Mouse (Mus musculus) heart, embryonic 13.5 days (tissue): ENCODE measurements around the gene Clcf1. TPM values are rescaled to one million over a fixed set of nuclear protein-coding genes. Genes with fewer than 3 reads are reported as not detected.

ENCODE experiments used
- ATAC-seq: fragments of 200-750 bp; cut with Nextera tagmentation; 2 replicates; pipeline ENCODE4 v1.8.0; 2017; ENCODE audit warnings: moderate TSS enrichment; ENCODE audit not compliant: insufficient number of reproducible peaks, low FRiP score, low TSS enrichment; ENCODE audit errors: extremely low read depth
- H3K27ac ChIP-seq: fragments of 300-500 bp; sonication (generic); replicated peaks from 2 replicates; pipeline ENCODE4 v1.5.1; 2015; ENCODE audit warnings: moderate library complexity, mild to moderate bottlenecking, inconsistent platforms
- H3K27me3 ChIP-seq: fragments of 300-500 bp; sonication (generic); replicated peaks from 2 replicates; pipeline ENCODE4 v1.6.1; 2015; ENCODE audit warnings: mild to moderate bottlenecking, inconsistent platforms
- H3K36me3 ChIP-seq: fragments of 300-500 bp; sonication (generic); 2 replicates; pipeline ENCODE4 v1.6.1; 2015; ENCODE audit warnings: mild to moderate bottlenecking, inconsistent platforms
- H3K4me1 ChIP-seq: fragments of 300-500 bp; sonication (generic); 2 replicates; pipeline ENCODE4 v1.6.1; 2015; ENCODE audit warnings: inconsistent platforms
- H3K4me2 ChIP-seq: fragments of 300-500 bp; sonication (generic); 2 replicates; pipeline ENCODE4 v1.6.1; 2015; ENCODE audit warnings: inconsistent platforms, mild to moderate bottlenecking, moderate library complexity
- H3K4me3 ChIP-seq: fragments of 300-500 bp; sonication (generic); 2 replicates; pipeline ENCODE4 v1.5.1; 2015; ENCODE audit warnings: moderate library complexity, mild to moderate bottlenecking, inconsistent platforms
- H3K9ac ChIP-seq: fragments of 300-500 bp; sonication (generic); 2 replicates; pipeline ENCODE4 v1.6.1; 2015; ENCODE audit warnings: inconsistent platforms, mild to moderate bottlenecking, moderate library complexity
- H3K9me3 ChIP-seq: fragments of 300-500 bp; sonication (generic); 2 replicates; pipeline ENCODE4 v1.6.1; 2016; ENCODE audit warnings: inconsistent platforms
- WGBS: fragments of 180-500 bp; shearing (Covaris S2); methylation state at CpG from one replicate; pipeline ENCODE4 v1.1.7; 2015; ENCODE audit warnings: mixed read lengths; 5-methylcytosine and 5-hydroxymethylcytosine counted together
- microRNA-seq: library from miRNA; unstranded; fragments of <30 nt; microRNA quantifications from one replicate; pipeline ENCODE4, GENCODE M21; 2016
- polyA plus RNA-seq: library from polyadenylated mRNA; unstranded; fragments of >200 nt; fragmentation: Nextera tagmentation; extraction: Ambion mirVana; gene quantifications from 2 replicates; pipeline ENCODE4 v1.2.1, GENCODE M21; 2015

Gene Clcf1
- polyA plus RNA-seq, 1 experiment from 2014 or later = 1.9 TPM

GRCm38 (mm10) chr19:4261038-4261698 lies 47.1 kb downstream of the Clcf1 start:
- no peaks in the 10 kb centered on the region for H3K9me3 ChIP-seq
- peaks cover 24% of the 10 kb centered on the region for H3K27me3 ChIP-seq
- no peak overlapping the region for H3K9ac ChIP-seq
- no peaks in the 10 kb centered on the region for H3K36me3 ChIP-seq
- no peak overlapping the region for H3K4me2 ChIP-seq
- no peak overlapping the region for H3K4me3 ChIP-seq
- peaks cover 9% of the 10 kb centered on the region for H3K4me1 ChIP-seq
- no peak for ATAC-seq
- H3K27ac ChIP-seq = no peak overlapping the region
- WGBS = 58% methylated on average over 8 of the region's 8 CpGs

DNA sequence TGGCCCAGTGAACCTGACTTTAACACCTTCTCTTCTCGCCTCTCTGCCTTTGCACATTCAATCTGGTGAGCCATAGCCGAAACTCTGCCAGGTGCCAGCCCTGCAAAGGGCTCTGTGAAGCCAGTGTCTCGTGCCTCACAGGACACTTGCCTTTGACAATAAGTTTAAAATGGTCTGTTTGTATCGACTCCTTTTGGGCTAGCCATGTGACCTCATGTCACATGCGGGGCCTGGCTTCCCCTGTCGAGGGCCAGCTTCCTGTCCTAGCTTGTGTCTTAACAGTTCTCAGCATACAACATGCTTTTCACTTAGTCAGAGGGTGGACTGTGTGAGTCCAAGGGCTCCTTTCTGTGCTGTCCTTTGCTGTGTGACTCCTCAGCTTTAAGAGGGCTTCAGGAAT lies 48.7 kb downstream of the Clcf1 start:
- Histone ChIP-seq H3K27ac (no peak overlapping the region), H3K27me3 (peaks cover 35% of the 10 kb centered on the region), H3K36me3 (no peaks in the 10 kb centered on the region), H3K9me3 (no peaks in the 10 kb centered on the region), H3K4me2 (no peak overlapping the region), H3K4me3 (no peak overlapping the region), H3K4me1 (peaks cover 5% of the 10 kb centered on the region; the same call in 1 of the 2 replicates), H3K9ac (no peak overlapping the region)
- no peak for ATAC-seq
- WGBS = 64% methylated on average over 6 of the region's 6 CpGs

- ATAC-seq = no peak
These were observed 49.7 kb downstream of the Clcf1 start for GRCm38 (mm10) chr19:4263702-4264101.

DNA sequence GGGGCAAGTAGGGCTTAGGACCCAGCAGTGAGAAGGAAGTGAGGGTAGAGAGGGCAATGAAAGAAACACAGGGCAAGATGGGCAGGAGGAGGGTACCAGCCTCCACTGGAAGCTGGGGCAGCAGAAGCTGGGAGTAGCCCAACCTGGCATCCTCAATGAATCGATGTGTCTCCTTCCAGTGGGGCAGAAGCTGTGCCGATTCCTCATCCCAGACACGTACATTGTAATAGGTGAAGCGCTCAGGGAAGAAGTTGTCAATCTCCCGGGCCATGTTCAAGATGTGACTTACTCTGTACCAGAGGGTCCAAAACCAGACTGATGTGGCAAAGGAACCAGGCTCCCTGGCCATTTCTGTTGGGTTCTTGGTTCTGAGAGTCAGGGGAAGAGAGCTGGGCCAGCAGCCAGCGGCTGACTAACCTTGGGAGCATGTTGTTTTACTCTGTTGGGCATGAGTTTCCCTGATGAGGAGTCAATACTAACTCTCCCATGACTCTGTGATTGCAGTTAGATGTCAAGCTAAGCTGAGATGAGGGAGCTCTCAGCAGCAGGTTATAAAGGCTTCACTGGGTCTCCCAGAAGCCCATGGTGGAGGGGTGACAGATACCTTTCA lies 50.2 kb downstream of the Clcf1 start:
- Histone ChIP-seq H3K4me2 (no peak overlapping the region), H3K27ac (no peak overlapping the region), H3K36me3 (no peaks in the 10 kb centered on the region), H3K9ac (no peak overlapping the region), H3K9me3 (no peaks in the 10 kb centered on the region), H3K27me3 (peaks cover 51% of the 10 kb centered on the region), H3K4me3 (no peak overlapping the region), H3K4me1 (peaks cover 13% of the 10 kb centered on the region)
- 89% methylated on average over 6 of the region's 6 CpGs for WGBS
- no peak for ATAC-seq

More at GRCm38 (mm10) chr19:4263702-4264101, 49.7 kb downstream of the Clcf1 start:
- H3K9me3 ChIP-seq = no peaks in the 10 kb centered on the region
- no peak overlapping the region for H3K4me2 ChIP-seq
- H3K36me3 ChIP-seq = no peaks in the 10 kb centered on the region
- peaks cover 9% of the 10 kb centered on the region for H3K4me1 ChIP-seq
- peaks cover 45% of the 10 kb centered on the region for H3K27me3 ChIP-seq
- H3K9ac ChIP-seq = no peak overlapping the region
- H3K4me3 ChIP-seq = no peak overlapping the region
- WGBS = 64% methylated on average over 14 of the region's 14 CpGs
- H3K27ac ChIP-seq = no peak overlapping the region

DNA sequence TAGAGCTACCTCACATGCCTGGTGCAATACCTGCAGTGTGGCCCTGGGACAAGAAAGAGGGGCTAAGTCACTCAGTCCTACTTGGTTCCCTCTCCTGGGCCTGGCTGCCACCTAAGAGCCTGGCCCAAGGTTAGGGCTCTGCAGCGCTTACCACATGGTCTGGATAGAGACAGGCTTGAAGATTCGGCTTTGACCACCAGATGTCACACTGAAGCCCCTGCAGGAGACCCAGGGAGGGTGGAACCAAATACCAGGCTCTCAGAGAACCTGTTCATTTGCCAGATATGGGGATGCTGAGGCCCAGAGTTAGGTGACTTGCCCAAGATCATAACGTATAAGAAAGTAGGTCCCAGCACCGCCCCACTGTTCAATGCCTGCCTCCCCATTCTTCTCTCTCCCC lies 51.9 kb downstream of the Clcf1 start:
- Histone ChIP-seq H3K4me1 (peaks cover 15% of the 10 kb centered on the region), H3K27me3 (peaks cover 67% of the 10 kb centered on the region), H3K4me3 (no peak overlapping the region), H3K4me2 (no peak overlapping the region), H3K9me3 (no peaks in the 10 kb centered on the region), H3K27ac (no peak overlapping the region), H3K36me3 (no peaks in the 10 kb centered on the region), H3K9ac (no peak overlapping the region)
- no peak for ATAC-seq
- 55% methylated on average over 4 of the region's 4 CpGs for WGBS

- Histone ChIP-seq H3K9me3 (no peaks in the 10 kb centered on the region), H3K27me3 (peaks cover 63% of the 10 kb centered on the region), H3K4me3 (peak within 1 kb of the TSS; percentile 64), H3K4me2 (peak within 1 kb of the TSS; percentile 82), H3K4me1 (peaks cover 15% of the 10 kb centered on the region), H3K9ac (peak within 1 kb of the TSS; percentile 82), H3K27ac (no peak within 1 kb of the TSS), H3K36me3 (no peaks in the 10 kb centered on the region)
- WGBS = 7% methylated on average over 46 of the region's 46 CpGs
- ATAC-seq = no peak
These were observed 54.7 kb downstream of the Clcf1 start, which contains the start of gene Ssh3 for GRCm38 (mm10) chr19:4268566-4269361. TSS of gene Ssh3 (minus strand) at chr19:4269180.

DNA sequence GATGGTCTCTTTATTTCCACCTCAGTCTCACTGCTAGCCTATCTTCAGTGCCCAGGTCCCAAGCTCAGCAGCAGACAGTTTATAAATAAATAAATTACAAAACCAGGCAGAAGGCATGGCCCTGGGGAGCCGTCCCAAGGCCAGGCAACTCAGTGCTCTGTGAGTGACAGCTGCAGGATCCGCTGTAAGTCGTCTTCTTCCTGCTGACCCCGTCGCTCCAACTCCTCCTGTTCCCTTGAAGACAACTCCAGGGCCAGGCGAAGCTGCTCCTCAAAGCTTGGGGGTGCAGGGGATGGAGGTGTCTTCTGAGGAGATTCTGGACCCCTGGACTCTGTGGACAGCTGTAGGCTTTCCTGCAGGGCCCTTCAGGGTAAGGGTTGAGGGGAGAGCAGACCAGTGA lies 56.1 kb downstream of the Clcf1 start:
- no peak for ATAC-seq
- no peaks in the 10 kb centered on the region for H3K9me3 ChIP-seq
- H3K4me2 ChIP-seq = no peak overlapping the region
- H3K27me3 ChIP-seq = peaks cover 51% of the 10 kb centered on the region
- H3K9ac ChIP-seq = no peak overlapping the region
- no peak overlapping the region for H3K27ac ChIP-seq
- peaks cover 15% of the 10 kb centered on the region for H3K4me1 ChIP-seq
- H3K36me3 ChIP-seq = no peaks in the 10 kb centered on the region
- H3K4me3 ChIP-seq = no peak overlapping the region
- 56% methylated on average over 6 of the region's 6 CpGs for WGBS

GRCm38 (mm10) chr19:4270972-4271371 lies 56.9 kb downstream of the Clcf1 start:
- peaks cover 15% of the 10 kb centered on the region for H3K4me1 ChIP-seq
- 90% methylated on average over 11 of the region's 11 CpGs for WGBS
- H3K27me3 ChIP-seq = peaks cover 49% of the 10 kb centered on the region
- no peak overlapping the region for H3K4me2 ChIP-seq
- peaks cover 4% of the 10 kb centered on the region; the same call in 1 of the 2 replicates for H3K9me3 ChIP-seq
- H3K27ac ChIP-seq = no peak overlapping the region
- H3K4me3 ChIP-seq = no peak overlapping the region
- H3K36me3 ChIP-seq = no peaks in the 10 kb centered on the region
- no peak overlapping the region for H3K9ac ChIP-seq
- ATAC-seq = no peak

Small RNA genes within 50 kb of the gene (microRNA-seq; reads per million reads assigned to microRNA genes)
- gene Gm26115 = not detected
- gene Mir6985 = not detected

Other genes with a start within 250 kb of the Clcf1 start
- gene Aldh3b2, start 241.9 kb upstream of the Clcf1 start, polyA plus RNA-seq = 0.06 TPM in 1 of 2 replicates, not detected in the other
- gene Acy3, start 227.7 kb upstream of the Clcf1 start, polyA plus RNA-seq = 10.4 and 10.8 TPM in 2 replicates
- not detected in 2 replicates for gene Tbx10, start 221.5 kb upstream of the Clcf1 start, polyA plus RNA-seq
- gene Nudt8, start 213.7 kb upstream of the Clcf1 start, polyA plus RNA-seq = 51.7 and 60.0 TPM in 2 replicates
- 4.1 and 5.4 TPM in 2 replicates for gene Gm49405, start 213.6 kb upstream of the Clcf1 start, polyA plus RNA-seq
- 80.5 and 99.3 TPM in 2 replicates for gene Doc2g, start 210.9 kb upstream of the Clcf1 start, polyA plus RNA-seq
- gene Ndufv1, start 201.4 kb upstream of the Clcf1 start, polyA plus RNA-seq = 407 and 462 TPM in 2 replicates
- 380 and 421 TPM in 2 replicates for gene Gstp1, start 176.3 kb upstream of the Clcf1 start, polyA plus RNA-seq
- 5.1 and 5.9 TPM in 2 replicates for gene Gstp2, start 168.2 kb upstream of the Clcf1 start, polyA plus RNA-seq
- gene Gstp3, start 154.7 kb upstream of the Clcf1 start, polyA plus RNA-seq = 0.29 and 0.61 TPM in 2 replicates
- not detected in 2 replicates for gene Cabp2, start 132.7 kb upstream of the Clcf1 start, polyA plus RNA-seq
- gene Cdk2ap2, start 117.1 kb upstream of the Clcf1 start, polyA plus RNA-seq = 64.5 and 64.9 TPM in 2 replicates
- gene Pitpnm1, start 114.2 kb upstream of the Clcf1 start, polyA plus RNA-seq = 18.2 and 21.8 TPM in 2 replicates
- 84.3 and 96.3 TPM in 2 replicates for gene Aip, start 88.4 kb upstream of the Clcf1 start, polyA plus RNA-seq
- gene Gpr152, start 74.5 kb upstream of the Clcf1 start, polyA plus RNA-seq = not detected in 2 replicates
- not detected in 2 replicates for gene Cabp4, start 70.2 kb upstream of the Clcf1 start, polyA plus RNA-seq
- gene Coro1b, start 65.6 kb upstream of the Clcf1 start, polyA plus RNA-seq = 107 and 122 TPM in 2 replicates
- 1.2 and 1.4 TPM in 2 replicates for gene Ptprcap, start 60.6 kb upstream of the Clcf1 start, polyA plus RNA-seq
- gene Rps6kb2, start 50.9 kb upstream of the Clcf1 start, polyA plus RNA-seq = 46.0 and 47.1 TPM in 2 replicates
- gene Carns1, start 38.8 kb upstream of the Clcf1 start, polyA plus RNA-seq = 4.4 and 5.0 TPM in 2 replicates
- 2.0 and 2.7 TPM in 2 replicates for gene Tbc1d10c, start 23.0 kb upstream of the Clcf1 start, polyA plus RNA-seq
- 642 and 729 TPM in 2 replicates for gene Ppp1ca, start 22.2 kb upstream of the Clcf1 start, polyA plus RNA-seq
- 21.3 and 22.2 TPM in 2 replicates for gene Rad9a, start 12.6 kb upstream of the Clcf1 start, polyA plus RNA-seq
- gene AC109138.7, start 119 bp downstream of the Clcf1 start, polyA plus RNA-seq = not detected in 2 replicates
- 19.9 and 23.5 TPM in 2 replicates for gene Pold4, start 17.7 kb downstream of the Clcf1 start, polyA plus RNA-seq
- 5.0 and 6.7 TPM in 2 replicates for gene Ssh3, start 54.9 kb downstream of the Clcf1 start, polyA plus RNA-seq
- gene Ankrd13d, start 68.9 kb downstream of the Clcf1 start, polyA plus RNA-seq = 1.0 and 1.6 TPM in 2 replicates
- gene Grk2, start 92.0 kb downstream of the Clcf1 start, polyA plus RNA-seq = 9.4 and 12.9 TPM in 2 replicates
- gene Kdm2a, start 184.0 kb downstream of the Clcf1 start, polyA plus RNA-seq = 31.6 and 35.5 TPM in 2 replicates
- gene Rhod, start 225.2 kb downstream of the Clcf1 start, polyA plus RNA-seq = 25.0 and 25.1 TPM in 2 replicates